Mouse (Mus musculus): Measurements from ENCODE around the gene Asxl2. TPM values are rescaled to one million over a fixed set of nuclear protein-coding genes. Genes with fewer than 3 reads are reported as not detected.
A peak's percentile ranks its signal among the peaks of the same experiment; 100 is the strongest.

Asxl2 gene
- polyA plus RNA-seq (2016; fragmentation: Nextera tagmentation; extraction: Ambion mirVana): 16.0 and 16.8 TPM in 2 replicates

DNA sequence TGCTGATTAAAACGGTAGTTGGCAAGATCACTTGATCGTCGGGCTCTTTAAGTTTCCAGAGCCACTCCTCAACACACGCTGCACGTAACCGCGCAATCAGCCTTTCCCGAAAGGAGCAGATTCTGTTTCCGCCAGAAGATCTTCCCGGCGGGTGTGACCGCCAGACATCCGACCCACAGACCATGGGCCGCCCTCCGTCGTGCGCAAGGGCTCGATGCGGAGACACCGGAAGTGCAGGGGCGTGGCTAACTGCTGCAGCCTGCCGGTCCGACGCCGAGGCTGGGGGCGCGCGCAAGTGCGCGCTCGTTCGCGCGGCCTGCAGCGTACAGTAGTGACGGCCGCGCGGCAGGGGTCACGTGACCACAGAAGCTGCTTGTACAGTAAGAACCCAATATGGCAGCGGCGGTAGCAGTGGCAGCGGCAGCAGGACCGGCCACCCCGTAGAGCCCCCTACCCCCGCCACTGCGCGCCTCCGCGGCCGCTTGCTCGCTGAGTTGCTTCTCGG, at the start of gene Asxl2:
Gene Asxl2, plus strand, starts transcription at position 328 of the 505 bp plus-strand sequence.
- Histone ChIP-seq H3K4me2 (replicated peaks) (peak within 1 kb of the TSS; percentile 71), H3K36me3 (peaks cover 6% of the 10 kb centered on the region), H3K27me3 (replicated peaks) (no peaks in the 10 kb centered on the region), H3K4me1 (peaks cover 14% of the 10 kb centered on the region; the same call in 1 of the 2 replicates), H3K9ac (peak within 1 kb of the TSS; percentile 91), H3K27ac (peak within 1 kb of the TSS; percentile 91), H3K9me3 (no peaks in the 10 kb centered on the region), H3K4me3 (peak within 1 kb of the TSS; percentile 89)
- under 1% methylated on average over 53 of the region's 53 CpGs for WGBS
- peak; percentile 94 for ATAC-seq (ENCODE audit: low FRiP score, low read depth)

DNA sequence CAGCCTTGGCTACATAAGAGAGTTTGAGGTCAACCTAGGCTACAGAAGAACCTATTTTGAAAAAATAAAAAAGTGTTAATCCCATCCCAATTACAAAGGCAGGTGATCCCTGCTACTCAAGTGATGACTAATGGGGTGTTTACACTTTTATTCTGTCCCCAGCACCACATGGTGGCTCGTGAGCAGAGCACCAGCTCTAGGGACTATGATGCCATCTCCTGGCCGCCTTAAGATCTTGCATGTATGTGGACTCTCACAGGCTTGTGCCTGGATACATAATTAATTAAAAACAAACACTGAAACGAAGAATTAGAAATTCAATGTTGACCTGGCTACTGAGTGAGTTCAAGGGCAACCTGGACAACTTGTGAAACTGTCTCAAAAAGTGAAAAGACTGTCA, 49.5 kb upstream of the Asxl2 start:
- Histone ChIP-seq H3K9ac (no peak overlapping the region), H3K4me3 (no peak overlapping the region), H3K9me3 (no peaks in the 10 kb centered on the region), H3K36me3 (peaks cover 42% of the 10 kb centered on the region), H3K27me3 (replicated peaks) (no peaks in the 10 kb centered on the region), H3K4me1 (0 out of 2 replicates have a peak, but pooled peaks cover 2% of the 10 kb centered on the region), H3K27ac (no peak overlapping the region), H3K4me2 (replicated peaks) (no peak overlapping the region)
- WGBS: 30% methylated on average over 3 of the region's 3 CpGs
- no peak for ATAC-seq (ENCODE audit: low FRiP score, low read depth)

DNA sequence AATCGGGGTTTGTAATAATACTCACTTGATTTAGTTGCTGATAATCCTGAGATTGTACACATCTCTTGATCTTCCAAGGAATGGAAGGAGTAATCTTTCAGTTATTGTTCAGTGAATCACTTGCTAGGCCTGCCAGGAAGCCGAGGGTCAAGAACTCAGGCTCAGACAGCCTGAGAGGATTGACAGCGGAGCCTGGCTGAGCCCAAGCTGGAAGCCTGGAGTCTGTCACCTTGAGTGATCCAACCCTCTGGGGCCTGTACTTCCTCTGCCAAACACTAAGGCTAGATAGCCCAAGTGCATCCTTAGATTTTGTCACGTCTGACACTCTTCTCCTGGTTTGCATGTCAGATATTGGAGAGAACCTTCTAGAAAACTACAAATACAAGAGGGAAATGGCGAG, 48.9 kb upstream of the Asxl2 start:
- no peaks in the 10 kb centered on the region for H3K9me3 ChIP-seq
- ATAC-seq (ENCODE audit: low FRiP score, low read depth): no peak
- no peak overlapping the region for H3K4me3 ChIP-seq
- H3K36me3 ChIP-seq: peaks cover 47% of the 10 kb centered on the region
- no peaks in the 10 kb centered on the region for H3K4me1 ChIP-seq
- H3K27ac ChIP-seq: no peak overlapping the region
- H3K27me3 ChIP-seq (replicated peaks): no peaks in the 10 kb centered on the region
- WGBS: 85% methylated on average over 5 of the region's 5 CpGs
- no peak overlapping the region for H3K4me2 ChIP-seq (replicated peaks)
- no peak overlapping the region for H3K9ac ChIP-seq

DNA sequence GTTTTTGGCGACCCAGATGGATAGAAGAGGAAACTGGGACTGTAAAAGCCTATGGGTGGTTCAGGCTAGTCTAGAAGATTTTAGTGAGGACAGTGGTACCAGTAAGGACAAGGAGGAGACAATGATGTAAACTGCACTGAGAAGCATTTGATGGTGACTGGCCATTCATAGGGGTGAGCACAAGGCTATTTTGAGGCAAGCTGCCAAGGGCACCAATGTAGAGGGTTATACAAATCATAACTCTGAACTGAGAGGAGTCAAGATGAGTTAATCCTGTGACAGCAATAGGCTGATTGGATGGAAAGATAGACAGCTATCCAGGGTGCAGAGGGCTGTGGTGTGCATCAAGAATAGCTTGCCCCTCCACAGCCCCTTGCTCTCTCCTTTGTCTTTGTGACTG, 41.8 kb upstream of the Asxl2 start:
- ATAC-seq (ENCODE audit: low FRiP score, low read depth): no peak
- Histone ChIP-seq H3K9me3 (no peaks in the 10 kb centered on the region), H3K4me1 (peaks cover 6% of the 10 kb centered on the region; the same call in 1 of the 2 replicates), H3K4me3 (no peak overlapping the region), H3K4me2 (replicated peaks) (no peak overlapping the region), H3K27me3 (replicated peaks) (no peaks in the 10 kb centered on the region), H3K36me3 (peaks cover 60% of the 10 kb centered on the region), H3K27ac (no peak overlapping the region), H3K9ac (no peak overlapping the region)
- 77% methylated on average over 1 of the region's 1 CpGs for WGBS

DNA sequence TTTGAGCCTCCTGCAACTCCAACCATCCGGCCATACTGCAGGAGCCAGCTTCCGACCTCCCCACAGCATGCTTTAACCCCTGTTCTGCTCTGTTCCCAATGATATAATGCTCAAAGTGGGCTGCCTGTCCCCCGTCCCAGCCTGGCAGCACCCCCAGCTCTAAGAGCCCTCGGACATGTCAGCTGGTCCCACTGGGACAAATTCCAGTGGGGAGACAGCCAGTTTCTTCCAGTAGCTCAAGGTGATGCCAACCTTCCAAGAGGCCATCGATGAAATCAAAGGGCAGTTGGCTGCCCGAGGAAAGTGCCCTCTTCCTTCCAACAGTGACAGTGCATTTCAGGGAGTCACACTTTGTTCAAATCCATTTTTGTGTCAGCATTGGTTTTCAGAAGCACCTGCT, 41.4 kb upstream of the Asxl2 start:
- 88% methylated on average over 6 of the region's 6 CpGs for WGBS
- no peak for ATAC-seq (ENCODE audit: low FRiP score, low read depth)
- no peak overlapping the region for H3K4me3 ChIP-seq
- peaks cover 64% of the 10 kb centered on the region for H3K36me3 ChIP-seq
- no peaks in the 10 kb centered on the region for H3K9me3 ChIP-seq
- no peak overlapping the region for H3K4me2 ChIP-seq (replicated peaks)
- H3K27me3 ChIP-seq (replicated peaks): no peaks in the 10 kb centered on the region
- H3K4me1 ChIP-seq: peaks cover 6% of the 10 kb centered on the region; the same call in 1 of the 2 replicates
- no peak overlapping the region for H3K9ac ChIP-seq
- H3K27ac ChIP-seq: no peak overlapping the region

DNA sequence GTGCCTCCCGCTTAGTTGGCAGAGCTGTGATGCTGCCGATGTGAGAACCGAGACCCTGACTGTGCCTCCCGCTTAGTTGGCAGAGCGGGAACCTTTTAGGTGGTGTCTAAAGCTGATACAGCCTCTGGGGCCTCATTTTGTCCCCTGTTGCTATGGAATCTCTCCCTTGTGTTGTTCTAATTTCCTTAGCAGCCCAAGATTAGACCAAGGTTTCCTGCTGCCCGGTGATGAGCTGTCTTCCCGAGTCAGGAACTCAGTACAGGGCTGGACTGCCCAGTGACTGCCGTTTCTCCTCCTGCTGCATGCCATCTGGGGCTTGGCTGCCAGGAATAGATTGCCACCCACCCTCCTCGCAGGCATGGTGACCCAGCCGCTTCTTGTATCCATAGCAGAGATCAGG, 40.7 kb upstream of the Asxl2 start:
- no peak overlapping the region for H3K9ac ChIP-seq
- no peak overlapping the region for H3K4me3 ChIP-seq
- no peak overlapping the region for H3K27ac ChIP-seq
- WGBS: 64% methylated on average over 10 of the region's 10 CpGs
- no peaks in the 10 kb centered on the region for H3K9me3 ChIP-seq
- H3K4me1 ChIP-seq: peaks cover 6% of the 10 kb centered on the region; the same call in 1 of the 2 replicates
- H3K4me2 ChIP-seq (replicated peaks): no peak overlapping the region
- peaks cover 68% of the 10 kb centered on the region for H3K36me3 ChIP-seq
- no peaks in the 10 kb centered on the region for H3K27me3 ChIP-seq (replicated peaks)
- no peak for ATAC-seq (ENCODE audit: low FRiP score, low read depth)

DNA sequence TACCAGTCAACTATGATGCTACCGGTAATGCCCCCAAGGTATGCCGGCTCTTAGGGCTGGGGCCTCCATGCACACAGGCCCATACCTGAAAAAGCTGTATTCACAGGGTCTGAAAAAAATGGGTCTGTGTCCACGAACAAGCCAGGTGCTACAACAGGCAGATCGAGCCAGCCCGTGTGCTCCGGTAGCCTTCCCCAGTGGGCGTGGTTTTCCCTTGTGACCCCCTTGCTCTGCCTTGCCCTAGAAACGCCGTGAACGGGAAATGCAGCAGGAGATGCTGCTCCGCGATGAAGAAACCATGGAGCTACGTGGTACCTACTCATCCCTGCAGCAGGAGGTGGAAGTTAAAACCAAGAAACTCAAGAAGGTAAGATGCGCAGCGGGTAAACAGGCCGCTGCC, 38.8 kb upstream of the Asxl2 start:
- H3K27ac ChIP-seq: no peak overlapping the region
- no peak overlapping the region for H3K4me3 ChIP-seq
- H3K4me1 ChIP-seq: peaks cover 6% of the 10 kb centered on the region; the same call in 1 of the 2 replicates
- H3K36me3 ChIP-seq: peaks cover 67% of the 10 kb centered on the region
- no peaks in the 10 kb centered on the region for H3K9me3 ChIP-seq
- no peak overlapping the region for H3K4me2 ChIP-seq (replicated peaks)
- ATAC-seq (ENCODE audit: low FRiP score, low read depth): no peak
- H3K27me3 ChIP-seq (replicated peaks): no peaks in the 10 kb centered on the region
- no peak overlapping the region for H3K9ac ChIP-seq
- 93% methylated on average over 16 of the region's 16 CpGs for WGBS

DNA sequence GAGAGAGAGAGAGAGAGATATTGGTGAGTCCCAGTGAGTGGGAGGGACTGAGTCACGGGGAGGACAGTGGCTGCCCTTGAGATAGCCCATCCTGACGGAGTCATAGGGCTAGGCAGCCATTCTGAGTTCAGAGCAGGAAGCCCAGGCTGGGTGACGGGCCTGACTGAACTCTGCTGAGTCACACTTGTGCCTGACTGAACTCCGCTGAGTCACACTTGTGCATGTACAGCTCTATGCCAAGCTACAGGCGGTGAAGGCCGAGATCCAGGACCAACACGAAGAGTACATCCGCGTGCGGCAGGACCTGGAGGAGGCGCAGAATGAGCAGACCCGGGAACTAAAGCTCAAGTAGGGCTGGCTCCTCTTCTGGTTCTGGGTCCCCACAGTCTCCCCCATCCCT, 37.3 kb upstream of the Asxl2 start:
- no peak overlapping the region for H3K9ac ChIP-seq
- no peak overlapping the region for H3K4me2 ChIP-seq (replicated peaks)
- WGBS: 93% methylated on average over 12 of the region's 12 CpGs
- no peaks in the 10 kb centered on the region for H3K27me3 ChIP-seq (replicated peaks)
- H3K4me1 ChIP-seq: peaks cover 6% of the 10 kb centered on the region; the same call in 1 of the 2 replicates
- peaks cover 70% of the 10 kb centered on the region for H3K36me3 ChIP-seq
- ATAC-seq (ENCODE audit: low FRiP score, low read depth): no peak
- no peak overlapping the region for H3K27ac ChIP-seq
- H3K9me3 ChIP-seq: no peaks in the 10 kb centered on the region
- H3K4me3 ChIP-seq: no peak overlapping the region

DNA sequence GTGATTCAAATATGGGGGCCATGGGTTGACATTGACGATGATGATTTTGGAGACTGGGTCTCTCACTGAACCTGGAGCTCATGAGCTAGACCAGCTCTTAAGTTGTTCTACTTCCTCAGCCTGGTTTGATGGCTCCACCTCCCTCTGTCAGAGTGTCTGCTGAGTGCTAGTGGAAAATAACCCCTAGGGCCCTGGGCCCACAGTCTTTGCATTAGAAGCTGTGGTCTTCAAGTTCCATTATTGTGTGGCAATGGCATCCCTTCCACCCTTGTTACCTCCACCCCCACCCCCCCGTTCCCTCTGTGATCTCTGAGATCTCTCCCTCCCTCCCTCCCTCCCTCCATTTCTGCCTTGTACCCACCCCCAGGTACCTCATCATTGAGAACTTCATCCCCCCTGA, 36.6 kb upstream of the Asxl2 start:
- Histone ChIP-seq H3K36me3 (peaks cover 74% of the 10 kb centered on the region), H3K9me3 (no peaks in the 10 kb centered on the region), H3K4me2 (replicated peaks) (no peak overlapping the region), H3K9ac (no peak overlapping the region), H3K27ac (no peak overlapping the region), H3K4me1 (peaks cover 6% of the 10 kb centered on the region; the same call in 1 of the 2 replicates), H3K4me3 (no peak overlapping the region), H3K27me3 (replicated peaks) (no peaks in the 10 kb centered on the region)
- ATAC-seq (ENCODE audit: low FRiP score, low read depth): no peak
- WGBS: 94% methylated on average over 2 of the region's 2 CpGs

DNA sequence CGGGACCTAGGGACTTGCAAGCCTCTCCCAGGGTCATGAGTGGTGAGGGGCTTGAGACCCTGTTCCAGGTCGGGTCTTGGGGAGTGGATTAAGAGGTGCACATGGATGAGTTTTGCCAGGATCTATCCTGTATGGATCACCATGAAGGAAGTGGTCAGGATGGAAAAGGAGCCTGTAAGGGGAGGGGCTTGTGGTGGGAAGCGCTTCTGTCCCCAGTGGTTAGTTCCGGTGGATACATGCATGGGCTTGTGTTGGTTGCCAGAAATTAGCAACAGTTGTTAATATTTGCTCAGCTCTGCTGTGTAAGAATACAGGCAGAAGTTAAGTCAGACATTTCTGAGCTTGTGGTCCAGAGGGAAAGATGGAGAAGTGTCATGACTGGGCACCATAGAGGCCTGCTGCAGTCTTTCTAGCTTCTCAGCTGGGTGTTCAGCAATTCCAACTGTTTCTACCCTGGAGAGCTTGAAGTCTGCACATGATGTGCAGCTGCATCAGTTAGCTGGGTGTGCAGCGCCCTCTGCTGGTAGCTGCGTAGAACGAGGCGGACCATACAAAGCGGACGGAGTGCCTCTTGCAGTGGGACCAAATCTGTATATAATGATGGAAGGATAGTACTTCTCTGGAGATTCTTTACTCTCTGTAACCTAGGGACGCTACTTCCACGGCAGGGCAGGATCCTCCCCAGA, 35.9 kb upstream of the Asxl2 start:
- peaks cover 5% of the 10 kb centered on the region; the same call in 1 of the 2 replicates for H3K4me1 ChIP-seq
- WGBS: 32% methylated on average over 12 of the region's 12 CpGs
- H3K36me3 ChIP-seq: peaks cover 74% of the 10 kb centered on the region
- H3K4me3 ChIP-seq: no peak overlapping the region
- ATAC-seq (ENCODE audit: low FRiP score, low read depth): peak; percentile 66
- no peak overlapping the region for H3K9ac ChIP-seq
- H3K4me2 ChIP-seq (replicated peaks): no peak overlapping the region
- H3K27me3 ChIP-seq (replicated peaks): no peaks in the 10 kb centered on the region
- no peaks in the 10 kb centered on the region for H3K9me3 ChIP-seq
- H3K27ac ChIP-seq: no peak overlapping the region

DNA sequence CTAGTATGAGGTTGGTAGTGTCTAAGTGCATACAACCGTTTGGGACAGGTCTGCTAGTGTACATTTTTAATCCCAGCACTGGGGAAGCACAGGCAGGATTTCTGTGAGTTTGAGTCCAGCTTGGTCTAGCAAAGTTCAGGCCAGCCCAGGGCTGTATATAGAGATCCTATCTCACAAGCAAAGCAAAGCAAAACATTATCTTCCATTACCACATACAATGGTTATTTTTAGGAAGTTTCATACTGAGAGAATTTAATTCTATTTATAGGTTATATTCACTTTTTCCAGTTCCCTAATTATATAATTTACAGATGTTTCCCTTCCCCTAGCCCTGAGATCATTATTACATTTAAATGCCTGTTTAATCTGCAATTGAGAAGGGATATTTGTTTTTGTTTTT, 35.4 kb upstream of the Asxl2 start:
- no peak for ATAC-seq (ENCODE audit: low FRiP score, low read depth)
- no peaks in the 10 kb centered on the region for H3K27me3 ChIP-seq (replicated peaks)
- peaks cover 74% of the 10 kb centered on the region for H3K36me3 ChIP-seq
- H3K9ac ChIP-seq: no peak overlapping the region
- no peaks in the 10 kb centered on the region for H3K9me3 ChIP-seq
- 68% methylated on average over 1 of the region's 1 CpGs for WGBS
- H3K4me2 ChIP-seq (replicated peaks): no peak overlapping the region
- H3K27ac ChIP-seq: no peak overlapping the region
- H3K4me3 ChIP-seq: no peak overlapping the region
- no peaks in the 10 kb centered on the region for H3K4me1 ChIP-seq

DNA sequence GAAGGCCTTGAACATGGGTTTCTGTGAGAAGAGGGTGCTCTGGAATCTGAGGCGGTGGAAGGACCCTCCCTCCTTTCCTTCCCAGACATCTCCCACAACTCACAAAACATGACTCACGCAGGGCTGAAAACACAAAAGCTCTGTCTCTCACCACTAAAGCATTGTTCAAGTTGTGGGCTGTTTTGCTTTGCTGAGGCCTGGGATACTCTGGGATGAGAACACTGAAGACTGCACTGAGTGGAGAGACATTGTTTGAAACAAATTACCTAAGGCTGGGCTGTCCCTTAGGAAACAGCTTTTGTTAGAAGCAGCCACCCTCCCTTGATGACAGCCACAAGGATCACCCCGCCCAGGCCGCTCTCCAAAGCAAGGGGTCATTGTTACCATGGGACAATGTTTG, 33.5 kb upstream of the Asxl2 start:
- 59% methylated on average over 4 of the region's 4 CpGs for WGBS
- Histone ChIP-seq H3K4me3 (no peak overlapping the region), H3K27ac (no peak overlapping the region), H3K36me3 (peaks cover 72% of the 10 kb centered on the region), H3K9ac (no peak overlapping the region), H3K4me1 (no peaks in the 10 kb centered on the region), H3K27me3 (replicated peaks) (no peaks in the 10 kb centered on the region), H3K4me2 (replicated peaks) (no peak overlapping the region), H3K9me3 (no peaks in the 10 kb centered on the region)
- no peak for ATAC-seq (ENCODE audit: low FRiP score, low read depth)

DNA sequence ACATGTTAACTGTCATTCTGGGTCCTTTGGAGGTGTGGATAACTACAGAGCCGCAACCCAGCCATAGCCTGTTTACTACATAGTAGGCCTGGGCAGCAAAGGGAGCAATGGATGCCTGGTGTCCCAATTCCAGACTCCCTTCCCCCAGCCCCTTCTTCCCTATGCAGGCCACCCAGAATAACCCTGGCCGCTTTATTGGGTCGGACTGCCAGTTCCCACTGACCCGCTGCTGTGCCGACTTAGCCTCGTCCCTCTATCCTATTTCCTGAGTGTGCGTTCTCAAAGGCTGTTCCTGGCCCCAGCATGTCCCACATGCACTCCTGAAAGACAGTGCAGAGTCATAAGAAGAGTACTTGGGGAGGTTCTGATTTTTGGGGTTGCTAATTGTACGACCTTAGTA, 29.7 kb upstream of the Asxl2 start:
- no peak for ATAC-seq (ENCODE audit: low FRiP score, low read depth)
- H3K4me3 ChIP-seq: no peak overlapping the region
- H3K4me2 ChIP-seq (replicated peaks): no peak overlapping the region
- H3K27me3 ChIP-seq (replicated peaks): no peaks in the 10 kb centered on the region
- no peak overlapping the region for H3K27ac ChIP-seq
- no peaks in the 10 kb centered on the region for H3K9me3 ChIP-seq
- no peaks in the 10 kb centered on the region for H3K4me1 ChIP-seq
- WGBS: 91% methylated on average over 8 of the region's 8 CpGs
- no peak overlapping the region for H3K9ac ChIP-seq
- H3K36me3 ChIP-seq: peaks cover 52% of the 10 kb centered on the region

Data from neural tube, embryonic 12.5 days (tissue).